Mouse (Mus musculus): Measurements from ENCODE around the gene Lrrc10b.

DNA sequence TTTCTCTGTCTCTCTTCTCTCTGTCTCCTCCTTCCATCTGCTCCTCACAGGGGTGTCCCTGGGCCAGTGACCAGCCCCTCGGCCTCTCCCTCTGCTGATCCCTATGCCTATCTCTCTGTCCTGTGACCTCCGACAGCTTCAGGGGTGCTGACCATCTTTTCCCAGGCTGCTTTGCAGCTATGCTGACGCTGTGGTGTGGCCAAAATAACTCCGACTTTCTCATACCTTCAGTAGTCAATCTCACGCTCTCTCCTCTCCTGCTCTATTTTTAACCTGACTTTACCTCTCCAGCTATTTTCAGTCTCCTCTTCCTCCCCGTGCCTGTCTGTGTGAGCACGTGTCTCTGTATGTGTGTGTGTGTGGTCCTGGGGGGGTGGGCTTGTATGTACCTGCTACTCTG is 24.0 kb downstream of the Lrrc10b start:
- TF ChIP-seq MAZ (IDR thresholded peaks at IDR 0.05; ENCODE audit: low read depth, low read length) (no peak), CTCF (conservative IDR thresholded peaks at IDR 0.05 in 1 of 2, IDR thresholded peaks at IDR 0.05 in 1 of 2; ENCODE audit: low read depth in 2 of 2, low read length in 2 of 2) (no peak), NRF1 (IDR thresholded peaks at IDR 0.05; ENCODE audit: low read depth, low read length) (no peak), POLR2A (IDR thresholded peaks at IDR 0.05; ENCODE audit: low read depth, low read length) (no peak), UBTF (IDR thresholded peaks at IDR 0.05; ENCODE audit: low read depth, low read length) (no peak), POLR2AphosphoS2 (IDR thresholded peaks at IDR 0.05; ENCODE audit: low read depth, low read length) (no peak), RCOR1 (conservative IDR thresholded peaks at IDR 0.05; ENCODE audit: low read depth, low read length) (no peak), EP300 (IDR thresholded peaks at IDR 0.05; ENCODE audit: low read length) (no peak), ETS1 (conservative IDR thresholded peaks at IDR 0.05; ENCODE audit: low read depth, low read length) (no peak), MEF2A (IDR thresholded peaks at IDR 0.05; ENCODE audit: borderline replicate concordance, low read depth, low read length) (no peak), MAFK (IDR thresholded peaks at IDR 0.05; ENCODE audit: insufficient replicate concordance, low read length) (no peak)

All from CH12.LX (cell line).